Mouse (Mus musculus) cortical plate, adult 2 months (tissue): ENCODE measurements around the gene Olfm4.

Experiments
- CTCF ChIP-seq: fragments of 200-500 bp; IDR thresholded peaks from 2 replicates; pipeline ENCODE4 v1.5.1; 2011; ENCODE audit warnings: mild to moderate bottlenecking, control low read depth, low read length; ENCODE audit not compliant: insufficient read depth; ENCODE audit errors: extremely low read depth
- POLR2A ChIP-seq: fragments of 200-500 bp; IDR thresholded peaks from 2 replicates; pipeline ENCODE4 v1.6.1; 2011; ENCODE audit warnings: mild to moderate bottlenecking, low read length, control low read depth; ENCODE audit not compliant: insufficient read depth; ENCODE audit errors: extremely low read depth

- TF ChIP-seq POLR2A, result no peak
- TF ChIP-seq CTCF, result no peak
Observed at GRCm38 (mm10) chr14:79970928-79971738, 12.7 kb upstream of the Olfm4 start.
